Mouse (Mus musculus) heart, embryonic 14.5 days (tissue): ENCODE data around the gene Chit1. TPM values are rescaled to one million over a fixed set of nuclear protein-coding genes. Genes with fewer than 3 reads are reported as not detected.
A peak's percentile ranks its signal among the peaks of the same experiment; 100 is the strongest.

Source experiments
- ATAC-seq: fragments of 200-750 bp; cut with Nextera tagmentation; 2 replicates; pipeline ENCODE4 v1.8.0; 2017; ENCODE audit warnings: low read depth, moderate TSS enrichment; ENCODE audit not compliant: insufficient number of reproducible peaks, insufficient read depth, low FRiP score
- H3K27ac ChIP-seq, 2 experiments: fragments of 200-500 bp in 1 of 2; fragments of 300-500 bp in 1 of 2; sonication (generic) in 1 of 2; replicated peaks in 1 of 2; 2 replicates each; pipeline ENCODE4 v1.5.1; 2012 to 2014; ENCODE audit warnings: low read depth in 2 of 2, low read length in 2 of 2, control low read depth in 1 of 2, mild to moderate bottlenecking in 1 of 2, mixed read lengths in 1 of 2; ENCODE audit not compliant: control insufficient read depth in 1 of 2, insufficient read depth in 1 of 2
- H3K27me3 ChIP-seq: fragments of 300-500 bp; sonication (generic); 2 replicates; pipeline ENCODE4 v1.6.1; 2014; ENCODE audit warnings: mild to moderate bottlenecking, low read length, control low read depth; ENCODE audit not compliant: control insufficient read depth, insufficient read depth
- H3K36me3 ChIP-seq: fragments of 300-500 bp; sonication (generic); 2 replicates; pipeline ENCODE4 v1.6.1; 2014; ENCODE audit warnings: mild to moderate bottlenecking, control low read depth, low read length, mixed read lengths; ENCODE audit not compliant: control insufficient read depth, insufficient read depth
- H3K4me1 ChIP-seq, 2 experiments: fragments of 200-500 bp in 1 of 2; fragments of 300-500 bp in 1 of 2; sonication (generic) in 1 of 2; 2 replicates each; pipeline ENCODE4 v1.6.1; 2012 to 2014; ENCODE audit warnings: low read length in 2 of 2, control low read depth in 1 of 2, mixed read lengths in 1 of 2; ENCODE audit not compliant: control insufficient read depth in 2 of 2, insufficient read depth in 2 of 2
- H3K4me2 ChIP-seq: fragments of 300-500 bp; sonication (generic); 2 replicates; pipeline ENCODE4 v1.6.1; 2014; ENCODE audit warnings: mild to moderate bottlenecking, low read length
- H3K4me3 ChIP-seq, 2 experiments: fragments of 200-500 bp in 1 of 2; fragments of 300-500 bp in 1 of 2; sonication (generic) in 1 of 2; 2 replicates each; pipeline ENCODE4 v1.5.1; 2012 to 2014; ENCODE audit warnings: low read length in 2 of 2, mild to moderate bottlenecking in 2 of 2, control low read depth in 1 of 2, low read depth in 1 of 2, moderate library complexity in 1 of 2; ENCODE audit not compliant: control insufficient read depth in 1 of 2, insufficient read depth in 1 of 2
- H3K9ac ChIP-seq: fragments of 300-500 bp; sonication (generic); 2 replicates; pipeline ENCODE4 v1.6.1; 2014; ENCODE audit warnings: mild to moderate bottlenecking, low read length
- H3K9me3 ChIP-seq: fragments of 300-500 bp; sonication (generic); 2 replicates; pipeline ENCODE4 v1.6.1; 2016; ENCODE audit warnings: low read length, control low read depth; ENCODE audit not compliant: control insufficient read depth
- WGBS: fragments of 180-500 bp; shearing (Covaris S2); extraction: QIAGEN DNeasy Blood & Tissue Kit; methylation state at CpG from one replicate; pipeline ENCODE4 v1.1.7; 2014; 5-methylcytosine and 5-hydroxymethylcytosine counted together
- polyA plus RNA-seq: library from polyadenylated mRNA; unstranded; fragments of >200 nt; fragmentation: Nextera tagmentation; extraction: Ambion mirVana; gene quantifications from 2 replicates; pipeline ENCODE4 v1.2.1, GENCODE M21; 2014

Gene Chit1
- polyA plus RNA-seq, 1 experiment from 2014 or later, result 0.96 TPM

DNA sequence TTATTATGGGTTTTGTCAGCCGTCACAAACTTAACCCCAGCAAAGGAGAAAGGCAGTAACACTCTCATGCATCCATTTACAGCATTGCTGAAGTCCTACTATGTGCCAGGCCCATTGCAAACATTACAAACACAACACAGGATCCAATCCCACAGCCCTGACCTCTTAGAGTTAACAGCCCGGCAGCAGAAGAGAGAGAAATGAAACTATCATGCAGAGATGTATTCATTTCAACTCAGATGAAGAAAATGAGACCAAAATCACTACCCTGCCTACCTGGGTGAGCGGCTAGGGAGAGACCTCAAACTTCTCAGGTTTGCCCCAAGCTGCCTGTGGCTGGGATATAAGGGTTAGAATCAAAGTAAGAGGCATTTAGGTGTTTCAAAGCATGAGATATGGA is 44.5 kb upstream of the Chit1 start:
- Histone ChIP-seq H3K9ac (no peak overlapping the region), H3K4me3 (no peak overlapping the region), H3K27me3 (no peaks in the 10 kb centered on the region), H3K36me3 (no peaks in the 10 kb centered on the region), H3K27ac (no peak overlapping the region), H3K9me3 (no peaks in the 10 kb centered on the region), H3K4me1 (peaks cover 40 to 50% of the 10 kb centered on the region in 2 experiments), H3K4me2 (no peak overlapping the region)
- WGBS, result 65% methylated on average over 3 of the region's 3 CpGs
- no peak for ATAC-seq

DNA sequence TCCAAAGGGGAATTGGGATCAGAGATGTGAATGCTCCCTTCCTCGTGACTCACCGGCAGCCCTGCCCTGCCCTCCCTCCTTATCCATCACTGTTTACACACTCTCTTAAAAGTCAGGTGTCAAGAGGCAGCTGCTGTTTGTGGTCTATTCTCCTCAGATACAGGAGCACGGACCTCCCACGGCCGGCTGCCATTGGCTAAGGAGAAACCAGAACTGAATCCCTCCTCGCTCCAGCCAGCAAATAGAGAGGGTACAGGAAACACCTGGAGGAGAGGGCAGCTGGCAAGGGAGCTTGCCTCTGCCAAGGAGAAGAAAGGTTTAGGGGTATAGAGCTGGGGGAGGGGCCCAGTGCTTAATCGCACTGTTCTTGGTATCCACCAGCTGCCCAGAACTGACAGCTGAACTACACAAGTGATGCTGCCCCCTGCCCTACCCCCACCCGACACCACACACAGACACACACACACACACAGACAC is 43.9 kb upstream of the Chit1 start:
- Histone ChIP-seq H3K9me3 (no peaks in the 10 kb centered on the region), H3K27ac (no peak overlapping the region), H3K9ac (no peak overlapping the region), H3K4me3 (no peak overlapping the region), H3K4me2 (no peak overlapping the region), H3K4me1 (peaks cover 40 to 48% of the 10 kb centered on the region in 2 experiments), H3K36me3 (no peaks in the 10 kb centered on the region), H3K27me3 (no peaks in the 10 kb centered on the region)
- ATAC-seq, result peak; percentile 41; the same call in 1 of the 2 replicates
- WGBS, result 14% methylated on average over 8 of the region's 8 CpGs

DNA sequence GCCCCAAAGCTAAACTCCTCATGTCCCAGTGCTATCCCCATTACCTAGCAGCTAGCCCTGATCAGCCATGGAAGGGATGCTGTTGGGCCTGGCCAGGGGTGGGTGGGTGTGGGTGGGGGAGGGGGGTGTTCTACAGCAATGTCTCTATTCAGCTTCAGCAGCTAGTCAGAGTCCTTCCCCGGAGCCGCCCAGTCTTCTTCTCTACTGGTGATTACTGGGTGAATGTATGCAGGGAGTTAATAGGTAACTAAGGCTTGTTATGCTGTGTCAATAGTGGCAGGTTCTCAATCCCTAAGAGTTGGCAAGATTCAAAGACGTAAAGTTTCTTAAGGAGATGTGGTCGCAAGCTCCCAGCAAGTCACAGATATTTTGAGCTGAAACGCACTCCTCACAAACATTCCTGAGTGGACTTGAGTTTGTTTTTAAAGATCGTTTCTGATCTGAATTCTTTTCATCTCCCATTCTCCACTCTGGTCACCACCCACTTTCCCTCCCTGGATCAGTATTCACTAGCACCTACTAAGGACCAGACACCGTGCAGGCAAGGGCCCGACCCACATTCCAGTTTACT is 40.9 kb upstream of the Chit1 start:
- WGBS, result 64% methylated on average over 8 of the region's 8 CpGs
- no peak overlapping the region for H3K27ac ChIP-seq
- H3K4me2 ChIP-seq, result no peak overlapping the region
- no peaks in the 10 kb centered on the region for H3K9me3 ChIP-seq
- H3K27me3 ChIP-seq, result no peaks in the 10 kb centered on the region
- no peak overlapping the region for H3K4me3 ChIP-seq
- no peak overlapping the region for H3K9ac ChIP-seq
- peaks cover 10% of the 10 kb centered on the region for H3K36me3 ChIP-seq
- no peak for ATAC-seq
- H3K4me1 ChIP-seq, result peaks cover 32 to 46% of the 10 kb centered on the region in 2 experiments

DNA sequence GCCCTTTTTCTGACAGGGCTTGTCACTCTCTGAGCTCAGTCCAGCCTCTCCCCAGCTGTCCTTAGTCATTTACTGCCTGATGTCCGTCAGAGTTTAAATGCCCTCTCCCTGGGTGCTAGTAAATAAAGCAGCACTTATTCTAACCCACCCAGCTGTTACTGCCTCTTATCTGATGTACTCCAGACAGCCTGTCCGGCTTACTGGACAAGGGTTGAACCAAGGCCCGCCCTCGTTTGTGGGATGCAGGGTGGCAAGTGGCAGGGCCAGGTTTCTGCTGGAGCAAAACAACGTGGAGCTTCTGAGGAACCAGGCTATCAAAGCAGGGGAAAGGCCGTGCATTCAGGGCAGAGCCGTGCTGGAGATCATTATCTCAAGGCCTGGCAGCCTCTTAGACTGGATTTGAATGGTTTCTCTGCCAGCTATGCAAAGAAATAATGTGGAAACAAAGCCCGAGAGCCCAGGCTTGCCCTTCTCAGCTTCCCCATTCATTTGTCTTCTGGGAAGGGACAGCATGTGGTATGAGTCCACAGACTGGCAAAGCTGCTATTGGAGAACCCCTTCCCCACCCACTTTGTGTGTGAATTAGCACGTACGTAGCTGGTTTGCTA is 39.5 kb upstream of the Chit1 start:
- peaks cover 24% of the 10 kb centered on the region for H3K36me3 ChIP-seq
- no peaks in the 10 kb centered on the region for H3K9me3 ChIP-seq
- WGBS, result 48% methylated on average over 10 of the region's 10 CpGs
- no peak overlapping the region for H3K9ac ChIP-seq
- H3K27ac ChIP-seq, result no peak overlapping the region
- ATAC-seq, result no peak
- no peaks in the 10 kb centered on the region for H3K27me3 ChIP-seq
- peaks cover 33 to 59% of the 10 kb centered on the region in 2 experiments for H3K4me1 ChIP-seq
- H3K4me3 ChIP-seq, result no peak overlapping the region
- H3K4me2 ChIP-seq, result no peak overlapping the region

DNA sequence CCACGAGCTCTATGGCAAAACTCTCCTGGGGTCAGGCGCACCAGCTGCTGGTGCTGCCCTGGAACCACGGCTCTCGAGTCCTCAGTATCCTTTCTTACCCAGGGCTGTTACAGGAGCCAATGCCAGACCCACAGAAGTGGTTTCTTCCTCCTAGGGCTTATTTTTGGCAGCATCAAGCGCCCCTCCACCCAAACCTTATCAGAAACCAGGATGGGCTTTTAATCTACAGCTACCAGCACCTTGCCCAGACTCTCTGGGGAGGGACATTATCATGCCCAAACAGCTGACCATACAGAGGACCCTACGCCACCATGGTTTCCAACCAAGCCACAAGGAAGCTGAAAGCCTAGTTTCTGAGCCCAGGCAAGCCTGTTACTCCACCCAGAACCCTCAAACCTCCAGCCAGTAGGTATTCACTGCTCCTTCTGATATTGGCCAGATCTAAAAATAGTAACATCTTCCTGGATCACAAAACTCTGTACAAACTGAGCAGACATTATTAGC is 37.9 kb upstream of the Chit1 start:
- WGBS, result 37% methylated on average over 6 of the region's 6 CpGs
- ATAC-seq, result no peak
- peaks cover 38 to 60% of the 10 kb centered on the region in 2 experiments for H3K4me1 ChIP-seq
- H3K4me2 ChIP-seq, result peak overlapping the region; percentile 1; the same call in 1 of the 2 replicates
- H3K9me3 ChIP-seq, result no peaks in the 10 kb centered on the region
- H3K4me3 ChIP-seq, result no peak overlapping the region
- peaks cover 33% of the 10 kb centered on the region for H3K36me3 ChIP-seq
- H3K27ac ChIP-seq, result peak overlapping the region; percentile 36 to 68; a peak in 3 of 4 replicates
- H3K9ac ChIP-seq, result no peak overlapping the region; the same call in 1 of the 2 replicates
- no peaks in the 10 kb centered on the region for H3K27me3 ChIP-seq

- Histone ChIP-seq H3K9ac (no peak overlapping the region), H3K4me2 (peak overlapping the region; percentile 1; the same call in 1 of the 2 replicates), H3K27ac (peak overlapping the region; percentile 36 to 68; a peak in 3 of 4 replicates), H3K4me1 (peaks cover 39 to 60% of the 10 kb centered on the region in 2 experiments), H3K36me3 (peaks cover 33% of the 10 kb centered on the region), H3K9me3 (no peaks in the 10 kb centered on the region), H3K4me3 (no peak overlapping the region), H3K27me3 (no peaks in the 10 kb centered on the region)
- no peak for ATAC-seq
- WGBS, result 82% methylated on average over 1 of the region's 1 CpGs
Observed at GRCm38 (mm10) chr1:134073658-134074057, 37.4 kb upstream of the Chit1 start.

- Histone ChIP-seq H3K4me1 (peaks cover 39 to 60% of the 10 kb centered on the region in 2 experiments), H3K36me3 (peaks cover 33% of the 10 kb centered on the region), H3K4me2 (no peak overlapping the region), H3K9ac (no peak overlapping the region), H3K27ac (peak overlapping the region in 1 of 2 experiments; percentile 5; a peak in 1 of 4 replicates), H3K27me3 (no peaks in the 10 kb centered on the region), H3K4me3 (no peak overlapping the region), H3K9me3 (no peaks in the 10 kb centered on the region)
- 66% methylated on average over 3 of the region's 3 CpGs for WGBS
- no peak for ATAC-seq
Observed at GRCm38 (mm10) chr1:134074184-134074583, 36.9 kb upstream of the Chit1 start.
